Mouse (Mus musculus) inflammation-experienced regulatory T-cells, adult 6 months (primary cell): ENCODE measurements around the gene Slc1a5. TPM values are rescaled to one million over a fixed set of nuclear protein-coding genes. Genes with fewer than 3 reads are reported as not detected.

Experiments
- ATAC-seq: one replicate; pipeline ENCODE4 v1.8.0; 2017
- polyA plus RNA-seq, 3 experiments: library from polyadenylated mRNA; unstranded; fragments of 100-300 nt; shearing (Covaris generic); gene quantifications; one replicate each; pipeline ENCODE4 v1.2.1; 2017

The Slc1a5 gene
- polyA plus RNA-seq, 3 experiments from 2014 or later: 134 to 155 (median 155) TPM

- no peak for ATAC-seq
Observed at GRCm38 (mm10) chr7:16847507-16847906, 66.4 kb downstream of the Slc1a5 start.

Other genes starting within 250 kb of the Slc1a5 start
- 1 to 10 TPM; 1.4 to 3.9 (median 2.5) TPM for gene Arhgap35, start 166.3 kb upstream of the Slc1a5 start, polyA plus RNA-seq
- gene Ceacam15, start 105.6 kb upstream of the Slc1a5 start, polyA plus RNA-seq: 1 to 10 TPM in 2 of 3 experiments, not detected in 1; 1.3 TPM
- gene Ceacam9, start 59.4 kb upstream of the Slc1a5 start, polyA plus RNA-seq: not detected
- gene Ap2s1, start 42.9 kb upstream of the Slc1a5 start, polyA plus RNA-seq: 100 to 1,000 TPM in 1 of 3 experiments, 10 to 100 TPM in 2; 62.5 to 127 (median 72.4) TPM
- 10 to 100 TPM; 16.1 to 24.1 (median 19.7) TPM for gene Strn4, start 34.5 kb downstream of the Slc1a5 start, polyA plus RNA-seq
- 1 to 10 TPM; 5.7 to 9.6 (median 8.9) TPM for gene Fkrp, start 35.4 kb downstream of the Slc1a5 start, polyA plus RNA-seq
- gene Prkd2, start 61.6 kb downstream of the Slc1a5 start, polyA plus RNA-seq: 10 to 100 TPM; 38.3 to 51.4 (median 47.1) TPM
- not detected for gene Dact3, start 94.0 kb downstream of the Slc1a5 start, polyA plus RNA-seq
- gene Gng8, start 110.4 kb downstream of the Slc1a5 start, polyA plus RNA-seq: not detected
- gene Ptgir, start 125.2 kb downstream of the Slc1a5 start, polyA plus RNA-seq: 1 to 10 TPM; 4.3 to 8.2 (median 7.1) TPM
- gene Calm3, start 142.8 kb downstream of the Slc1a5 start, polyA plus RNA-seq: 100 to 1,000 TPM in 2 of 3 experiments, 10 to 100 TPM in 1; 51.8 to 255 (median 105) TPM
- not detected for gene Pnmal2, start 163.3 kb downstream of the Slc1a5 start, polyA plus RNA-seq
- gene Pnmal1, start 178.3 kb downstream of the Slc1a5 start, polyA plus RNA-seq: not detected
- gene Gm42372, start 201.7 kb downstream of the Slc1a5 start, polyA plus RNA-seq: 1 to 10 TPM; 3.7 to 5.7 (median 5.2) TPM
- gene Ccdc8, start 211.4 kb downstream of the Slc1a5 start, polyA plus RNA-seq: under 1 TPM in 2 of 3 experiments, not detected in 1; 0.09 to 0.15 TPM
- 10 to 100 TPM; 55.1 to 67.1 (median 62.0) TPM for gene Ppp5c, start 246.6 kb downstream of the Slc1a5 start, polyA plus RNA-seq